Mouse (Mus musculus) naive thymus-derived CD4-positive, alpha-beta T cell, adult 2 months (primary cell): Measurements from ENCODE around the gene Hsd17b3.

Experiments
- DNase-seq: peaks from one replicate; pipeline ENCODE4 v3.0.0-alpha.2; 2011; ENCODE audit warnings: low read depth

Gene Hsd17b3

DNA sequence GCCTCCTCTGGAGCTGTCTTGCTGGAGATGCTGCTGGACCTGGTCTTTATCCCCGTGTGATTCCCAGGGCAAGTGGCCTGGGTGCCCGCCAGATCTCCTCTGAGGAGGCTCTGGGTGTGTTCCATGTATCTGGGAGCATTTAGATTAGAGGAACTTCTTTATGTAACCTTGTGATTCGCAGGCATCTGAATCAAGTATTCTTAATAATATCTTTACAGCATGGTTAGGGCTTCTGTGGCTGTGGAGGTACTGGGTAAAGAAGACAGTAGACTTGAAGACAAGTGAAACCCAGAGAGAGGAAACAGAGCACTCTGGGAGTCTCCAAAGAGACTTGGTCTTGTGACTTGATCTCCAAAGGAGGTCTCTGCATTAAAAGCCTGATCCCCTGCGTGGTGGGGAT is at the start of gene Hsd17b3:
Gene Hsd17b3 (minus strand): TSS at position 101 of the 400 bp plus-strand sequence.
- DNase-seq = no peak

DNA sequence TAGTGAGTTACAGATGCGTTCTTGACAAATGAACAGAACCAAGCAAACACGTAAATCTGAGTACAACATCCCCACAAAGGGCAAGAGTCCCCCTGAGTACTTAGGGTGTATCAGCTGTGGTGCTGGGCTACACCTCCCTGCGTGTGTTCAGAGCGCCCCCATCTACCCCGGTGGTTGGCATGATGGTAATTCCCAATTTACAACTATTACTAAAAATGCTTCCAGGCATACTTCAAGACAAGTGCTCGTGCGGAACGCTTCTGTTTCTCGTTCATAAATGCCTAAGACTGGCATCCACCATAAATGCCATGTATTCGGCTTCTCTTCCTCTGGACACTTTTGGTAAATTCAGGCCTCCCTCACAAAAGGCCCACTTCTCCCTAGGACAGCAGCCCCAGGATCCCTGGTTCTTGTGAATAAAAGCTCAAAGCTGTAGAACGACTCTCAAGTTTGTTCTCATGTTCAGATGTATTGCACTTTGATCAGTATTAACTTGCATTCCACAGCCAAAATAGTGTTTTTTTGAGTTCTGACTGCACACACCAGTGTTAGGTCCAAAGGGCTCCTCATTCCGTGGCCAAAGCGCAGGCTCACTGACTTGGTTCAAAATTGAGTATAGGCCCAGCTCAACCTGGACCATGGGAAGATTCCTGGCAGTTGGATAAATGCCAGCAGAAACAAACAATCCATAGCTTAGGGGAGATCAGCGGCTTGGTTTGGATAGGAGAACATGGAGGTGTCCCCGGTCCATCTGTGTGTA is 40.8 kb upstream of the Hsd17b3 start:
- peak; percentile 65 for DNase-seq

DNA sequence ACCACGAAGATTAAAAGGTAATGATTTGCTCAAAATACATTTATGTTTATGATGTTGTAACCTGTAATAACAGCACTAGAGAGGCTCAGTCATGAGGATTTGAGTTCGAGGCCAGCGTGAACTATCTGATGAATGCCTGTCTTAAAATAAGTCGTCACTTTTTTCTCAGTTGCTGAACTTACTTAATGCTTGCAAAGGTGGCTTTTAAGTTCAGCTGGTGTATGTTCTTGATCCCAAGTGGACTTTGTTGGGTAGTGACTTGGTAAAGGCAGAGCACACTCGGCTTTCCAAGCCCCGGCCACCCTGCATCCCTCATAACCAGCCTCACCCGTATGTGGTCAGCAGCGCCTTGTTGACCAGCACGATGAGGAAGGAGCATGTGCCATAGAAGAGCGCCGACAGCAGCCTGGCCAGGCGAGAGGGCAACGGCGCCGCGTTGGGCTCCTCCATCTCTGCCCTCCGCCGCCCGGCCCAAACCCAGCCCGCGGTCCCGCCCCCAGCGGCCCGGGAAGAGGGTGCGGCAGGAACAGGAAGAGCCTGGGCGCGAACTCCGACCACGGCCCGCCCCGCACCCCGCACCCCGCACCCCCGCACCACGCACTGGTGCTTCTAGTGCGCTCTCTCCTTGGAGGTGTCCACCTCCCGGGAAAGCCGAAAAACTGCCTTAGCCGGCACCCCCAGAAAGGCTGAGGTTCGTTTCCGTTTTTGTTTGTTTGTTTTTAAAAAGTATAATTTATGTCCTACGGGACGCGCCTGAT is 40.0 kb upstream of the Hsd17b3 start, which contains the start of gene Slc35d2:
Gene Slc35d2 (minus strand): TSS at position 511 of the 758 bp plus-strand sequence.
- DNase-seq = peak; percentile 65

- no peak for DNase-seq
Measured at GRCm38 (mm10) chr13:64126316-64126715, 37.3 kb upstream of the Hsd17b3 start.

GRCm38 (mm10) chr13:64124886-64125285 is 35.9 kb upstream of the Hsd17b3 start:
- no peak for DNase-seq

GRCm38 (mm10) chr13:64123491-64124188 is 34.6 kb upstream of the Hsd17b3 start:
- no peak for DNase-seq

GRCm38 (mm10) chr13:64120760-64121159 is 31.7 kb upstream of the Hsd17b3 start:
- no peak for DNase-seq

DNA sequence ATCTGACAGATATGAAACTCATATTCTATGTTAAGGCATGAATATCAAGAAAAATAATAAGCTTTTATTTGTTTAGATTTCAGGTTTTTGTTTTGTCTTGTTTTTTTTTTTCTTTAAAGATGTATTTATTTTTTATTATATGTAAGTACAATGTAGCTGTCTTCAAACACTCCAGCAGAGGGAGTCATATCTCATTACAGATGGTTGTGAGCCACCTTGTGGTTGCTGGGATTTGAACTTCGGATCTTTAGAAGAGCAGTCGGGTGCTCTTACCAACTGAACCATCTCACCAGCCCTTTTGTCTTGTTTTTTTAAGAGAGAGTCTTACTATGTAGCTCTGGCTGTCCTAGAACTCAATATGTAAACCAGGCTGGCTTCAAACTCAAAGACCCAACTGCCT is 28.4 kb upstream of the Hsd17b3 start:
- DNase-seq = peak; percentile 44

GRCm38 (mm10) chr13:64110421-64110820 is 21.4 kb upstream of the Hsd17b3 start:
- DNase-seq = no peak

- no peak for DNase-seq
Measured at GRCm38 (mm10) chr13:64108381-64108850, 19.4 kb upstream of the Hsd17b3 start.

GRCm38 (mm10) chr13:64107535-64107934 is 18.5 kb upstream of the Hsd17b3 start:
- DNase-seq = no peak

DNA sequence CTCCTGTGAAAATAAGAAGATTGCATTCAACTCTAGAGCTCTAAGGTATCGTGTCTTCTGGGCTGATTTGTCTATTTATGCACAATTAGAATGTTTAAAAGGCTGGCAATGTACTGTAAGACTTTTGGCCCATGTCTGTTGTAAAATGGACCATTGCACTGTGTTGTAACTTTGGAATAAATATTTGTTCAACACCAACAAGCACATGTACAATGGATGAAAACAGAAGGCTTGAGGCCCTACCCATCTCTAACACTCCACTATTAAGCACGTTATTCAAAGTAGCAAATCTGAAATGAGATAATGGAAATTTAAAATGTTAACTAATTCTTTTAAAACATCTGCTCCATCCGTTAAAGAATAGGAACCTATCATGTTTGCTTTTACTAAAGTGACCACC is 18.1 kb upstream of the Hsd17b3 start:
- DNase-seq = no peak

- no peak for DNase-seq
Measured at GRCm38 (mm10) chr13:64105690-64106089, 16.7 kb upstream of the Hsd17b3 start.

DNA sequence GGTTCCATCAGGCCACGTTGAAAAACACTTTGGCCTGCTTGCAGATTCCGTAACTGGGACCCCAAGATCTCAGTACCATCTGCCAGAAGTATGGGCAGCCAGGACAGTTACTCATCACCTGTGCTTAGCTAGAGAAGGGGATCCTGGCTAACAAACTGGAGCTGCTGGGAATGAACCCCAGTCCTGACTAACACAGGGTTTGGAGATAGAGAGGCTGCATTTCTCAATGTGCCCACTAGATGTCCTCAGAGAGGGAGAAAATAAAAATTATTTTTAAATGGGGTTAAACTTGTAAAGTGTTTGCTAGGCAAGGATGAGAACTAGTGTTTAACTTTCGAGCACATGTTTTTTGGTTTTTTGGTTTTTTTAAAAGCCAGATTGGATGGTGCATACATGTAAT is 11.2 kb upstream of the Hsd17b3 start:
- DNase-seq = peak; percentile 70

DNA sequence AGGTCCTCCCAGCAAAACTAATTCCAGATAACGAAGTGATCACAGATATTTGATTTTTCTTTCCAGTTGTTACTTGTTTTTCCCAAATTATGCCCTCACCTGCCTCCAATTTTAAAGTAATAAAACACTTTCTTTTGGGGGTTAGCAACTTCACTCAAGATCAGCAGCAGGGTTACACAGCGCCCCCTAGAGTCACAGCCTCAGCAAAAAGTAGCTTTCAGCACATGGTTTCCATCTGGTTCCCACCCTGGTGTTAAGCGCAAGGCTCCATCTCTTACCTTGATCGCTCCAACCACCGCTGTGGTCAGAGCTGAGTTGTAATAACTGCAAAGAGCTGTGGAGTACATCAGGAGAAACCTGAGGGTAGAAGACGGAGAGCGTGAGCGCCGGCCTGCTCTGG is 10.0 kb upstream of the Hsd17b3 start:
- peak; percentile 64 for DNase-seq

DNA sequence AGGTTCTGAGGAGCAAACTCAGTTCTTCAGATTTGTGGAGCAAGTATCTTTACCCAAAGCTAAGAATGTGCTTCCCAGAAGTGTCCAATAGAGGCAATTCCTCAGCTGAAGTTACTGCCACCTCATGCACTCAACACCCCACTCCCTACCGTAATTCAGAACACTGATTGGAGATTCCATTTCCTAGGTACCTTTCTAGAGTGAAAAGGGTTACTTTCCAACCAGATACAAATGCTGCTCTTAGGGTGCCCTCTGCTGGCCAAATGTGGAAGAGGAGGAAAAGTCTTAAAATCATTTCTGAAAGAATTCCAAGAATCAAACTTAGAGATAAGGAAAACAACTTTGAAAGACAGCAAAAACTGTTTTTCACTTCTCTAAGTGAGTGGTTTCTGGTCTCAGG is 4.3 kb upstream of the Hsd17b3 start:
- peak; percentile 64 for DNase-seq

DNA sequence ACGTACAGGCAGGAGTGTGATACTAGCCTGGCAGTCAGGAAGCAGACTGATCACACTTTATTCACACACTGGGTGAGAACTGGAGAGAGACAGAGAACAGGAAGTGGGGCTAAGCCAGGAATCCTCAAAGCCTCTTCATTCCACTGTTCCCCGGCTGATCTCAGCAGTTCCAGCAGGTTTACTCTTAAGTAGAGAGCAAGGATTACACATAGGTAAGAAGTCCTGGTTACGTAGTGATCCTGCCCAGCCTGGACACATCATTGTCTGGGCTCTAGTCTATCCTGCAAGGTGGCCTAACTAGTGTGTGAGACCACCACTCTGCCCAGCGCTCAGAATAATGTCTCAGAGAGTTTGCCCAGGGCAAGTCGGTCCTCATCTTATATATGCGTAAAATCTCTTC is 3.7 kb upstream of the Hsd17b3 start:
- DNase-seq = no peak

GRCm38 (mm10) chr13:64092141-64092540 is 3.1 kb upstream of the Hsd17b3 start:
- no peak for DNase-seq

DNA sequence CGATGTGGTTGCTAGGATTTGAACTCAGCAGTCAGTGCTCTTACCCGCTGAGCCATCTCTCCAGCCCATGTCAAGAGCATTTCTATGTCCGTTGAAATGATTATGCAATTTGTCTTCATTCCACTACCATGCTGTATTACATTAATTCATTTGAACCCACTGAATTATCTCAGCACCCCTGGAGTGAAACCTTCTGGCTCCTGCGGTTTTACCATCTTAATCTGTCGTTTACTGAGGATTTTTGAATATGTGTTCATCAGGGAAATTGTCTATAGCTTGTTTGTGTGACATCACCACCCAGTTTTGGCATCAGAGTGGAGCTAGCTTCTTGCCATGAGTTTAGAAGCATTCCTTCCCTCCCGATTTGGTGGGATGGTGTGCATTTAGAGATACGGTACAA is 2.0 kb upstream of the Hsd17b3 start:
- no peak for DNase-seq

DNA sequence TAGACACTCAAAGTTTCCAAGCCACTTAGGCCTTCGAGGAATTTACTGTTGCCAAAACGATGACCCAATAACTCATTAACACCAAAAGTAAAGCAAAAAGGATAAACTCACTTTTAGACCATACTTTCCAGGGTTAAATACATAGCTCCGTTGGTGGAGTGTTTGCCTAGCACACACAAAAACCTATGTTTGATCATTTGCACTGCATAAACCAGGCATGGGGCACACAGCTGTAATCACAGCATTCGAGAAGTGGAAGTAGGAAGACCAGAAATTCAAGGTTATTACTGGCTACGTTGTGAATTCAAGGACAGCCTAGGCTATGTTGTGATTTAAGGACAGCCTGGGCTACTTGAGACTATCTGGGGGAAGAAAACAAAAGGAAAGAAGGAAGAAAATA is 1.2 kb upstream of the Hsd17b3 start:
- DNase-seq = no peak

DNA sequence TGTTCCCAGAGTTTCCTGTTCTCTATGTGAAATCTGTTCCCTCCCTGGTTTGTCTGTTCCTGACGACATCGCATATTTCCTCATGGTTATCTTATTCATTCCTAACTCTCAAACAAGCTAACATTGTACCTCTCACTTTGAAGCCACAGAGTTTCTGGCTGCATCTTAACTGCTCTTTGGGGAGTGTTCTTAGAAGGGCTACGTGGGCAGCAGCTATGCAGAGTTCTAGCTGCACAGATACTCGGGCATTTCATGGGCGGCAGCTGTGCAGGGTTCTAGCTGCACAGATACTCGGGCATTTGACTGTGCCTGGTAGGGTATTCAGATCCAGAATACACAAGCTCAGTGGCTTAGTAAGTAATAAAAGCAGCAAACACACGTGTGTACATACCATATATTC is 973 bp downstream of the Hsd17b3 start:
- no peak for DNase-seq

DNA sequence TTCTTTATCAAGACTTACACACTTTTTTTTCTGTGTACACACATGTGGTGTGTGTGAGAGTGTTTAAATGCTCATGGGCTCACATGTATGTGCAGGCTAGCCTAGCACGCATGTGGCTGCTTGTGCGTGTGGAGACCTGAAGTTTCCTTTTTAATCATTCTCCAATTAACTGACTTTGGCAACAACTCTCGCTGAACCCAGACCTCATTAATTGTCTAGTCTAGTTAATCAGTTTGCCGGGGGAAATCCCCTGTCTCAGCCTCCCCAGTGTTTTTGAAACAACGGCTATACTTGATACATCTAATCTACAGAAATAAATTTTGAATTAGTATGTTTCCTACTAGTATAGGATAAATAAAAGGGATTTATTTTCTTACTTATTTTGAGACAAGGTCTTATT is 3.0 kb downstream of the Hsd17b3 start:
- no peak for DNase-seq

DNA sequence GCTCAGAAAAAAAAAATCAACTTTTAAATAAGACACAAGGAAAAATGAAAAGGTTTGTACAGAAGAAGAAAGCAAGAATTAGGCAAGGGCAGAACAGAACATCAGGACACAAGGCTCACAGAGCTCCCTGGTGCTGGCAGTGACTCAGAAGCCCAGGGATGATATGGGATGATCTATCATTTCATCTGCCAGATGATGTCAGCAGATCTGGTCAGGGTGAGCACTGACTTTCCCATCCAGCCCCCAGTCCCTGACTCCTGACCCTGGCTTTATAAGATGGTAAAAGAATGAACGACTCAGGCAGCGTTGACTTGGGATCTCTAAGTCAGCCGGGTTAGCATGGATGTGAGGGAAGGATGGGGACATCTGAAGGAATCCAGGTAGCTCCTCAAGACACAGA is 5.7 kb downstream of the Hsd17b3 start:
- no peak for DNase-seq
